Comparison of ENCODE assay signal across 23 mouse cellular contexts in the genomic region with DNA sequence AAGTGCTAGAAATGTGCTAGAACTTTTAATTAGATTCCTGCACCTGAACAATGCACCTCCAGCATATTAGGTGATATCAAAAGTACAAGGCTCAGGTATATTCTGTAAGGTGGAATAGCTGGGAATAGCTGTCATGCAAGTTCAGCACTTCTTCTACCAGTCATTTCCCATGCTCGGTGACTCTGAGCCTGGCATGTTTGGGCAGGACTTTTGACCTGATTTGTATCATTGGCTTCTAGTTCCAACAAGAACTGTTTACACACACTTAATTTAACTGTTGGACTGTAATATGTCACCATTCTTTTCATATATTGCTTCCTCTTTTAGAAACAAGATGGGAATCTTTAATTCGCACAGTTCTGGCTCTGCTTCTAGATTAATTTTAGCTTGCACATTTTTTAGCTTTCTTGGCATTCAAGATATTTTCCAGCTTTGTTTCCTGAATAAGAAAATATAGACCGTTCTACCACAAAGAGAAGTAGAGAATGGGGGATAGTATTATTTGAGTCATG. TPM values are rescaled to one million over a fixed set of nuclear protein-coding genes. Genes with fewer than 3 reads are reported as not detected.
A peak's percentile ranks its signal among the peaks of the same experiment; 100 is the strongest.
DNase-seq lines count a peak whose midpoint lies in the region; ATAC-seq and TF ChIP-seq lines count a peak whose summit lies in the region.
"Had no signal": no experiment of that assay in that cellular context is flagged by ENCODE, and none has a peak within 500 bp of the region (broad histone marks: within the 10 kb centered on the region; RNA-seq: fewer than 3 reads in every experiment).

No protein-coding gene starts in this region.

- H3K9ac ChIP-seq in heart, embryonic 12.5 days, result no peak overlapping the region
- H3K9ac ChIP-seq: embryonic facial prominence, embryonic 13.5 days; forebrain, embryonic 12.5 days had no signal

- peaks cover 3% of the 10 kb centered on the region; the same call in 1 of the 2 replicates for H3K27me3 ChIP-seq in heart, embryonic 12.5 days (replicated peaks)
- H3K27me3 ChIP-seq: embryonic facial prominence, embryonic 13.5 days; forebrain, embryonic 12.5 days had no signal

- DNase-seq in heart, adult 11 months, result peak; percentile 15
- DNase-seq in urinary bladder, postnatal 14 days (ENCODE audit: low spot score), result peak; percentile 62
- no peak for DNase-seq in urinary bladder, adult 2 months (ENCODE audit: low spot score)
- DNase-seq in adipocyte (ENCODE audit: low spot score), result peak; percentile 81
- DNase-seq in left cerebral cortex, adult 2 months (ENCODE audit: extremely low spot score in 1 of 2, low spot score in 2 of 2), result no peak
- no peak for DNase-seq in Muller cell, postnatal 12 days (ENCODE audit: inconsistent ontology term)
- DNase-seq: adrenal gland, adult 8-10 months; adrenal gland, postnatal 14 days; adrenal gland, postnatal 36 days; cerebellum, adult 11-12 months; cerebellum, adult 2 months; cerebellum, adult 9-10 months; cerebellum, postnatal 10 days; cerebellum, postnatal 25 days had no signal

- no peak overlapping the region for H3K4me2 ChIP-seq in heart, embryonic 12.5 days
- H3K4me2 ChIP-seq: embryonic facial prominence, embryonic 13.5 days; forebrain, embryonic 12.5 days had no signal

- 81% methylated on average over 3 of the region's 3 CpGs for WGBS in heart, embryonic 12.5 days

- no peak for ATAC-seq in heart, embryonic 12.5 days (ENCODE audit: insufficient number of reproducible peaks, low FRiP score)
- ATAC-seq: forebrain, embryonic 14.5 days; forebrain, embryonic 16.5 days had no signal

- intact Hi-C loops in left cerebral cortex, adult 2 months (cut with DNase I), result no loop called here

- H3K27ac ChIP-seq in heart, embryonic 12.5 days (ENCODE audit: poor library complexity, severe bottlenecking), result no peak overlapping the region
- H3K27ac ChIP-seq in left cerebral cortex, adult 2 months, result no peak overlapping the region
- H3K27ac ChIP-seq: embryonic facial prominence, embryonic 13.5 days; forebrain, embryonic 10.5 days; forebrain, embryonic 12.5 days had no signal

- peaks cover 3% of the 10 kb centered on the region; the same call in 1 of the 2 replicates for H3K4me1 ChIP-seq in heart, embryonic 12.5 days (replicated peaks)
- H3K4me1 ChIP-seq: embryonic facial prominence, embryonic 13.5 days; forebrain, embryonic 12.5 days had no signal

- no peak for TF ChIP-seq CTCF in left cerebral cortex, adult 2 months (IDR thresholded peaks at IDR 0.05)

- no peaks in the 10 kb centered on the region for H3K36me3 ChIP-seq in heart, embryonic 12.5 days
- H3K36me3 ChIP-seq: embryonic facial prominence, embryonic 13.5 days; forebrain, embryonic 10.5 days; forebrain, embryonic 12.5 days had no signal

- no peak overlapping the region for H3K4me3 ChIP-seq in heart, embryonic 12.5 days
- no peak overlapping the region for H3K4me3 ChIP-seq in left cerebral cortex, adult 2 months
- H3K4me3 ChIP-seq: embryonic facial prominence, embryonic 13.5 days; erythroblast, embryonic 14.5 days; forebrain, embryonic 10.5 days; forebrain, embryonic 12.5 days had no signal

- H3K9me3 ChIP-seq in heart, embryonic 12.5 days (replicated peaks), result no peaks in the 10 kb centered on the region
- H3K9me3 ChIP-seq: embryonic facial prominence, embryonic 13.5 days; forebrain, embryonic 10.5 days; forebrain, embryonic 12.5 days had no signal

RNA-seq across cellular contexts. Expression of gene Cdkn2b, which starts 42.3 kb away (rescaled TPM):
- polyA plus RNA-seq in heart, embryonic 12.5 days (2016; fragmentation: Nextera tagmentation; extraction: Ambion mirVana), result 1.8 and 2.7 TPM in 2 replicates
- 20.8 and 26.1 TPM in 2 replicates for polyA plus RNA-seq in urinary bladder, adult 2 months (2012; rRNA removed)
- total RNA-seq in left cerebral cortex, adult 2 months (2021), result 1 to 10 TPM in 1 of 2 experiments, under 1 TPM in 1; 0.91 to 1.6 TPM
- polyA plus RNA-seq: C2C12; erythroblast, embryonic 14.5 days had no signal

RNA-seq across cellular contexts. Expression of gene Cdkn2a, which starts 58.7 kb away (rescaled TPM):
- not detected in 2 replicates for polyA plus RNA-seq in heart, embryonic 12.5 days (2016; fragmentation: Nextera tagmentation; extraction: Ambion mirVana)
- 1.3 TPM in 2 replicates for polyA plus RNA-seq in urinary bladder, adult 2 months (2012; rRNA removed)
- total RNA-seq in left cerebral cortex, adult 2 months (2021), result not detected
- polyA plus RNA-seq: C2C12; cerebellum, adult 2 months; embryonic facial prominence, embryonic 11.5 days; embryonic facial prominence, embryonic 13.5 days; forebrain, embryonic 10.5 days; forebrain, embryonic 12.5 days; forebrain, embryonic 14.5 days; forebrain, embryonic 16.5 days had no signal

Comparison
In these comparisons a context has a peak if more than half of its experiments do, and no peak if none do; other contexts are left out.
1. DNase-seq: peak in heart, adult 11 months (single experiment), urinary bladder, postnatal 14 days (single experiment) and adipocyte (single experiment); none in urinary bladder, adult 2 months (single experiment), left cerebral cortex, adult 2 months (0 of 2) and Muller cell, postnatal 12 days (single experiment).